Comparison of ENCODE assay signal across 20 mouse cellular contexts in the genomic region with DNA sequence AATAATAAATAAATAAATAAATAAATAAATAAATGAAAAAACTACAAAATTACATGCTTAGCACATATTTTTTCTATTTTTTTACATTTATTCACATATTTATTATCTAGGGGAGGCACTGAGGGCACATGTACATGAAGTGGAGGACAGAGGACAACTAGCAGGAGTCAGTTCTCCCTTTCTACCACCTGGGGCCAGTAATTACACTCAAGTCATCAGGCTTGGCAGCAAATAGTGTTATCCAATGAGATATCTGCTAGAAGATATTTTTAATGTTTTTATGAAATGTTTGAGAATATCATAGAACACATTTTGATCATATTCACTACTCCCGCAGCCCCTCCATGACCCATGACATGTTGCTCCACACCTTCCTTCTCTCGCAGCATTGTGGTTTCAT. TPM values are rescaled to one million over a fixed set of nuclear protein-coding genes. Genes with fewer than 3 reads are reported as not detected.
"Had no signal": no experiment of that assay in that cellular context is flagged by ENCODE, and none has a peak within 500 bp of the region (broad histone marks: within the 10 kb centered on the region; RNA-seq: fewer than 3 reads in every experiment).

No protein-coding gene starts in this region.

- H3K4me1 ChIP-seq: liver, embryonic 13.5 days had no signal

- H3K36me3 ChIP-seq: liver, embryonic 13.5 days had no signal

- H3K4me2 ChIP-seq: liver, embryonic 13.5 days; midbrain, embryonic 11.5 days had no signal

- H3K4me3 ChIP-seq: left cerebral cortex, adult 2 months; liver, embryonic 13.5 days had no signal

- H3K27ac ChIP-seq: left cerebral cortex, adult 2 months; liver, embryonic 13.5 days had no signal

- DNase-seq: kidney, adult 18-20 months; kidney, adult 9 months; kidney, postnatal 14 days; kidney, postnatal 4 days; layer of hippocampus, adult 9-11 months; layer of hippocampus, postnatal 36 days; liver, embryonic 13.5 days; lung, adult 2 months; lung, postnatal 14 days; lung, postnatal 4 days; midbrain, embryonic 14.5 days; right cerebral cortex, adult 18-20 months; right cerebral cortex, postnatal 14 days; right cerebral cortex, postnatal 4 days; thymus, adult 18-20 months; thymus, postnatal 4 days had no signal

- H3K27me3 ChIP-seq: liver, embryonic 13.5 days had no signal

- H3K9me3 ChIP-seq: liver, embryonic 13.5 days had no signal

- H3K9ac ChIP-seq: liver, embryonic 13.5 days had no signal

RNA-seq across cellular contexts. Expression of a gene that starts 39.5 kb away (rescaled TPM):
- total RNA-seq: megakaryocyte progenitor cell, adult 5-6 weeks; megakaryocyte-erythroid progenitor cell, adult 5-6 weeks had no signal
